Mouse (Mus musculus): ENCODE measurements at regions not wholly inside any gene's neighbourhood (a gene's known extent, or its start where the extent isn't known, plus 50 kb on each side); places are given as distances from the start of the nearest gene placed in this dataset.

DNA sequence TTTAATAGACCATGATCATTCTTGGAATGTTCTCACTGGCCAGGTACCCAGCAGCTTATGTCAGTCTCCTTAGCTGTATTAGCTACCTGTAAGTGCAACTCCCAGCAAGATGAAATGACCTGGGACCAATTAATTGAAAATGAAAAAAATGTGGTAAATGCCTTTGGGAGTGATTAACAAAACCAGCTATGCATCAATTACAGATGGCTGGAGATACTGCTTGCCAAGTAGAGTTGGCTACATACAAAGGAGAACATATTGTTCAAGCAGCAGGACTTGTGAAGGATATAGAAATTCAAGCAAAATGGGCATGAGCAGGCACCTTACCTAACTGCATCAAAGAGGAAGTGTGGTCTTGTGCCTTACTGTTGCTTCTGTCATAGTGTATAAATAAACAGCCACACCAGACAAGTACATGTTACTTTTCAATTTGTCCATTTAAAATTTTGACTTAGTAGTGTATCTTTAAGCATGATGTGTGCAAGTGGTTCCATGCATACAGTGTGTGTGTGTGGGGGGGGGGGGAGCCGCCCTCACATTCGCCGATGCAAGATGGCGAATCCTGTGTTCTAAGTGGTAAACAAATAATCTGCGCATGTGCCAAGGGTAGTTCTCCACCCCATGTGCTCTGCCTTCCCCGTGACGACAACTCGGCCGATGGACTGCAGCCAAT lies 307.0 kb downstream of the Pcdh17 start:
- DNase-seq, result peak; percentile 27

DNA sequence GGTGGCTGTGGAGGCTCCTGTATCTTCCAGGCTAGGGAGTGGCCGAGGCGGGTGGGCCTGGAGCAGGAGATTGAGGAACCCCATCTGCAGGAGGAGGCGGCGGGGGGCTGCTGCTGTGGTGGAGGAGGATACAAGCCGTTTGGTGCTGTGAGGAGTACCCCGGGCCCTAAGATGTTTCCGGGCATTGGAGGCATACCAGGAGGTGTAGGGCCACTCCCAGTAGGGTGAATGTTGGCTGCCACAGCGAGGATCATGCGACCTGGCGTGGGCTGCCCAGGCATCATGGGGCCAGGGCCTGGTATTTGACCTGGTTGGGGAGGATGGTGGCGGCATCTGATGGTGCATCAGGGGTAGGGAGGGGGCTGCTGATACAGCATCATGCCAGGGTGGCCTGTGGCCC lies 314.2 kb downstream of the Pcdh17 start:
- DNase-seq, result no peak

DNA sequence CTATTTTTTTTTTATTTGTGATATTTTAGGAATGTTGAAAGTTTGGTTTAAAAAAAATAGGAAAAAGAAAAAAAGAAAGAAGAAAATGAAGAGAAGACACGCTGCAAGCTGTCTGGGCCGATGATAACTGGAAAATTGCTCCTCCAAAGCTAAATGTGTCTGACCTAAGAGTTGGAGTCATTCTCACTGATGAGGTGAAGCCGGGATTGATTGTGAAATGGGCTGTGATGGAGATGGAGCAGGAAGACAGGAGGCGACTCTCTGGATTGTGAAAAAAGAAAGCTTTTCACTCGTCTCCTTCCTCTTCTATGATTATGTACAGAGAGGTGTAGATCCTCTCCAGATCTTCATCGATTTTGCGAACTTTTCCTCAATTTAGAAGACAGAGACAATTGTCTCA lies 349.8 kb downstream of the Pcdh17 start:
- DNase-seq, result no peak

DNA sequence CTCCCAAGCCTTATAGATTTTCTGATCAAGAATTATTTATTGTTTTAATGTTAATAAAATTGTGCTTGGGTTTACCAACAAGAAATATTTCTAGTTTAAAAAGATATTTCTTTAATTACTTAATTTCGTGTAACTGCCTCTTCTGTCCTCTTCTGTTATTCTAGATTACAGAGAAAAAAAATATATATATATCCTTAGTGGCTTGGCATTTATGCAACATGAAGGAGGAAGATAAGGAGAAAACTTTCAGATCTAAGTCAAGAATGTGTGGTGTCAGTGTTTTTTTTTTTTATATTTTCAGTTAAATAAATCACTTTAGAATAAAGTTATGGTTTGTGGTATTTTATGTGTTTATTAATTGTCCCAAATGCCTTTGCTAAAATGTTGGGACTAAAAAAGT lies 357.6 kb downstream of the Pcdh17 start:
- DNase-seq, result no peak

DNA sequence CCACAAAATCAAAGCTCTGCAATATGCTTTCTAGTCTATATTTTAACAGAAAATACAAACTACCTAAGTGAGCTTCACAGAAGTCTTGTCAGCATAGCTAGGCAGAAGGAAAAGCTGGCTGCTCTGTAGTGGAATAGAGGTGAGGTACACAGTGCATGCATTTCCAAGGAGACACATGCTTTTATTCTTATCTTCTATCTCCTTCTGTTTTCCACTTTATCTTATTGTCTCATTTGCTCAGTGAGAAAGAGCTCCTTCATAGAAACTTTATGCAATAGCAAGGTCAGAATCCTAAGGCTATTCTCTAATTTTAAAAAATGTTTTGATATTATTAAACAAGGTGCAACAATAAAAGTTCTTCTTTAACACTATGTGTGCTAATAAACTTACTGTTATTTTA lies 359.3 kb downstream of the Pcdh17 start:
- DNase-seq, result no peak
